Mouse (Mus musculus) limb, embryonic 14.5 days (tissue): ENCODE results near the gene Aasdh. TPM values are rescaled to one million over a fixed set of nuclear protein-coding genes. Genes with fewer than 3 reads are reported as not detected.

Experiments
- ATAC-seq: fragments of 200-750 bp; cut with Nextera tagmentation; 2 replicates; pipeline ENCODE4 v1.8.0; 2017; ENCODE audit warnings: low read depth, moderate number of reproducible peaks, moderate TSS enrichment; ENCODE audit not compliant: low FRiP score
- DNase-seq: peaks from one replicate; pipeline ENCODE4 v3.0.0-alpha.2; 2015; ENCODE audit warnings: low spot score
- H3K27ac ChIP-seq: fragments of 300-500 bp; sonication (generic); replicated peaks from 2 replicates; pipeline ENCODE4 v1.5.1; 2014; ENCODE audit warnings: low read depth, mild to moderate bottlenecking, low read length, moderate library complexity, mixed read lengths
- H3K27me3 ChIP-seq: fragments of 300-500 bp; sonication (generic); 2 replicates; pipeline ENCODE4 v1.6.1; 2014; ENCODE audit warnings: low read length, mixed read lengths; ENCODE audit not compliant: control insufficient read depth, insufficient read depth
- H3K36me3 ChIP-seq: fragments of 300-500 bp; sonication (generic); 2 replicates; pipeline ENCODE4 v1.6.1; 2014; ENCODE audit warnings: mild to moderate bottlenecking, low read length, moderate library complexity, mixed read lengths; ENCODE audit not compliant: control insufficient read depth, insufficient read depth
- H3K4me1 ChIP-seq: fragments of 300-500 bp; sonication (generic); 2 replicates; pipeline ENCODE4 v1.6.1; 2014; ENCODE audit warnings: antibody characterized with exemption, low read length, mixed read lengths; ENCODE audit not compliant: control insufficient read depth, insufficient read depth
- H3K4me2 ChIP-seq: fragments of 300-500 bp; sonication (generic); replicated peaks from 2 replicates; pipeline ENCODE4 v1.6.1; 2014; ENCODE audit warnings: low read depth, mild to moderate bottlenecking, low read length, moderate library complexity; ENCODE audit not compliant: severe bottlenecking
- H3K4me3 ChIP-seq: fragments of 300-500 bp; sonication (generic); replicated peaks from 2 replicates; pipeline ENCODE4 v1.5.1; 2014; ENCODE audit warnings: low read length
- H3K9ac ChIP-seq: fragments of 300-500 bp; sonication (generic); 2 replicates; pipeline ENCODE4 v1.6.1; 2014; ENCODE audit warnings: mild to moderate bottlenecking, low read depth, low read length, moderate library complexity; ENCODE audit not compliant: severe bottlenecking
- H3K9me3 ChIP-seq: fragments of 300-500 bp; sonication (generic); 2 replicates; pipeline ENCODE4 v1.6.1; 2016; ENCODE audit warnings: low read length; ENCODE audit not compliant: control insufficient read depth
- POLR2A ChIP-seq: fragments of 200-500 bp; IDR thresholded peaks from 2 replicates; pipeline ENCODE4 v1.8.0; 2012; ENCODE audit warnings: inconsistent platforms, mild to moderate bottlenecking, moderate library complexity, borderline replicate concordance; ENCODE audit not compliant: insufficient read depth, insufficient read length; ENCODE audit errors: extremely low read depth
- WGBS: fragments of 180-500 bp; shearing (Covaris S2); extraction: QIAGEN DNeasy Blood & Tissue Kit; methylation state at CpG from one replicate; pipeline ENCODE4 v1.1.7; 2014; 5-methylcytosine and 5-hydroxymethylcytosine counted together
- polyA plus RNA-seq, 2 experiments: library from polyadenylated mRNA; depleted of rRNA in 1 of 2; stranded (reverse) in 1 of 2; unstranded in 1 of 2; fragments of >200 nt; fragmentation: Nextera tagmentation in 1 of 2; extraction: Ambion mirVana in 1 of 2; gene quantifications; 2 replicates each; pipeline versions ENCODE4 v1.2.1 to v1.2.3; 2012 to 2014

The Aasdh gene
- polyA plus RNA-seq, 2 experiments = 15.1 to 24.0 TPM

- H3K4me1 ChIP-seq = peaks cover 15% of the 10 kb centered on the region
- H3K4me3 ChIP-seq = no peak overlapping the region
- H3K27me3 ChIP-seq = no peaks in the 10 kb centered on the region
- H3K36me3 ChIP-seq = 0 out of 2 replicates have a peak, but pooled peaks cover 5% of the 10 kb centered on the region
- H3K4me2 ChIP-seq = no peak overlapping the region
- DNase-seq (no peak), ATAC-seq (no peak)
- no peak overlapping the region for H3K27ac ChIP-seq
- no peak for TF ChIP-seq POLR2A
- H3K9ac ChIP-seq = no peak overlapping the region
- no peaks in the 10 kb centered on the region for H3K9me3 ChIP-seq
- WGBS = 41% methylated on average over 6 of the region's 6 CpGs
Observed at GRCm38 (mm10) chr5:76944965-76945677, 39.8 kb upstream of the Aasdh start.

DNA sequence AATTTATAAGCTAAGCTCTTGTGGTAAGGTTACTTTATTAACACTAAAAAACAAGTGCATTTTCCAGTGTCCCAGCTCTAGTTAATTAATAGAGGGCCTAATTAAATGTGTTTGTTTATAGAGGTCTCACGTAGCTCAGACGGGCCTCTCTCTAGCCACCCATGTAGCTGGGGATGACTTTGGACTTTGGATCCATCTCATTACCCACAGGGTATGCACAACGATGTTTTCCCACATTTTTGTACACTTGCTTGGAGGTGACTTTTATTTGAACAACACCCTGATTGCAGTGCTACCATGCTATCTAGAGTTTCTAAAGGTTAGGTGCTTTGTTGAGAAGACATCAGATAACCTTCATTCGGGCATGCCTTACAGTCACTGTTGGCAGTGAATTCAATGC lies 37.2 kb upstream of the Aasdh start:
- no peak overlapping the region for H3K4me2 ChIP-seq
- no peak for DNase-seq
- H3K9ac ChIP-seq = no peak overlapping the region
- no peaks in the 10 kb centered on the region for H3K9me3 ChIP-seq
- 0 out of 2 replicates have a peak, but pooled peaks cover 9% of the 10 kb centered on the region for H3K4me1 ChIP-seq
- no peak for TF ChIP-seq POLR2A
- WGBS = 73% methylated on average over 4 of the region's 4 CpGs
- no peaks in the 10 kb centered on the region for H3K27me3 ChIP-seq
- no peak overlapping the region for H3K4me3 ChIP-seq
- 0 out of 2 replicates have a peak, but pooled peaks cover 5% of the 10 kb centered on the region for H3K36me3 ChIP-seq
- no peak for ATAC-seq
- no peak overlapping the region for H3K27ac ChIP-seq

- Histone ChIP-seq H3K4me1 (0 out of 2 replicates have a peak, but pooled peaks cover 5% of the 10 kb centered on the region), H3K9me3 (no peaks in the 10 kb centered on the region), H3K4me2 (no peak overlapping the region), H3K36me3 (no peaks in the 10 kb centered on the region), H3K4me3 (no peak overlapping the region), H3K9ac (no peak overlapping the region), H3K27ac (no peak overlapping the region), H3K27me3 (no peaks in the 10 kb centered on the region)
- WGBS = 71% methylated on average over 4 of the region's 4 CpGs
- no peak for TF ChIP-seq POLR2A
- ATAC-seq = no peak
- DNase-seq = no peak
Observed at GRCm38 (mm10) chr5:76941975-76942374, 36.7 kb upstream of the Aasdh start.

GRCm38 (mm10) chr5:76939717-76940116 lies 34.4 kb upstream of the Aasdh start:
- DNase-seq (no peak), ATAC-seq (no peak)
- Histone ChIP-seq H3K9ac (no peak overlapping the region), H3K4me3 (no peak overlapping the region), H3K4me2 (no peak overlapping the region), H3K36me3 (no peaks in the 10 kb centered on the region), H3K27me3 (no peaks in the 10 kb centered on the region), H3K9me3 (no peaks in the 10 kb centered on the region), H3K27ac (no peak overlapping the region), H3K4me1 (no peaks in the 10 kb centered on the region)
- 95% methylated on average over 8 of the region's 8 CpGs for WGBS
- TF ChIP-seq POLR2A = no peak

- Histone ChIP-seq H3K4me1 (no peaks in the 10 kb centered on the region), H3K9me3 (no peaks in the 10 kb centered on the region), H3K4me2 (no peak overlapping the region), H3K27me3 (no peaks in the 10 kb centered on the region), H3K4me3 (no peak overlapping the region), H3K36me3 (peaks cover 18% of the 10 kb centered on the region), H3K27ac (no peak overlapping the region), H3K9ac (no peak overlapping the region)
- TF ChIP-seq POLR2A = no peak
- ATAC-seq (no peak), DNase-seq (no peak)
- 70% methylated on average over 7 of the region's 7 CpGs for WGBS
Observed at GRCm38 (mm10) chr5:76929180-76929877, 24.0 kb upstream of the Aasdh start.
